Mouse (Mus musculus): ENCODE measurements around the gene Sowahb.
"Not testable (repeated sequence)": the region's sequence is repeated elsewhere in the genome, so short reads cannot be mapped to it uniquely, and the experiment has no call there.

Sowahb gene

DNA sequence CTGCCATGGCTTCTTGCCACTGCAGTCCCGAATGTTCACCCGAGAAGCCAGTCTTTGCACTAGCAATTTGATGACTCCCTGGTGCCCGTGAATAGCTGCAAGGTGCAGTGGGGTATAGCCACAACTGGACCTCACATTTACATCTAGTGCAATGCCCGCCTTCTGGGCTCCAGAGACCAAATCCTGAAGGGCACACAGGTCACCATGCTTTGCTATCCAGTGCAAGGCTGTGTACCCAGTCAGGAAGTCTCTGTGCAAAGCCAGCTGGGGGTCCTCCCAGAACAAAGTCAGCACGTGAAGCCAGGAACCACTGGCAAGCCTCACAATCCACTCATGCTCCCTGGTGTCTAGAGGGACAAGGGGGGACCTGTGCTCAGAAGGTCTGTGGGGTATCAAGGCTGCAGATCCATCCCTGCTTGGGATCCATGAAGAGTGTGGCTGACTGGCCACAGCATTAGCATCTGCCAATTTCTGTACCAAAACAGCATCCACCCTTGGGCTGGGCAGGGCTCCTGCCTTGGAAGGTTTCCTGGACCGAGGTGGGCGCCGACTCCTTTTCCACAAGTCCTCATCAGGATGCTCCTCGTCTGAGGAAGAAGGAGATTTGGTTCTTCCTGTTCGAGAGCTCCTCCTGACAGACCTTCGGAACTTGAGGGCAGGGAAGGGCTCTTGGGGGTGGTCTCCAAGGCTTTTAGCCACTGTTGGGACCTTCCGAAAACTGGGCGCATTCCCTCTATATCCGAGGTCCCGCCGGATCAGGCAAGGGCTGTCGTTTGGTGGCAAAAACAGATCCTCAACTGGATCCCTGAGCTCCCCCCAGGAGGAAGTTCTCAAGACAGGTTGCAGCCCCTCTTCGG is 1.8 kb downstream of the Sowahb start:
- no peak for DNase-seq (ENCODE audit: low read depth, low spot score)

DNA sequence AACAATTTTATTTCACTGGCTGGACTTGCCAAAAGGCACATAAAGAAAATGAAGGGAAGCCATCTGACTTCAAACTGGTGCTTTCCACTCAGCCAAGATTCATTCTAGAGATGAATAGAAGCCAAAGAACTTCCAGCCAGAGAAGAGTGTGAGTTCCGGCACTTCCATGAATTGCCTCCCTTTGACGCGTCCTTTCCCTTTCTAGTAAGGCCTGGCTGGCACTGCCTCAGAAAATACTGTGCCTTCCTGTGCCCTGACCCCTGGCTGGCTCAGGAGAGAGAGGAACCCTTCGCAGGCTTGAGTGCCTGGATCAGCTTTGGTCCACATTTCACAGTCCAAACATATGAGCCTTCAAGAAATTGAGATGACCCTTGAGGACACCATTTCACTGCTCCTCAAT is 2.8 kb downstream of the Sowahb start:
- DNase-seq (ENCODE audit: low read depth, low spot score), result no peak

DNA sequence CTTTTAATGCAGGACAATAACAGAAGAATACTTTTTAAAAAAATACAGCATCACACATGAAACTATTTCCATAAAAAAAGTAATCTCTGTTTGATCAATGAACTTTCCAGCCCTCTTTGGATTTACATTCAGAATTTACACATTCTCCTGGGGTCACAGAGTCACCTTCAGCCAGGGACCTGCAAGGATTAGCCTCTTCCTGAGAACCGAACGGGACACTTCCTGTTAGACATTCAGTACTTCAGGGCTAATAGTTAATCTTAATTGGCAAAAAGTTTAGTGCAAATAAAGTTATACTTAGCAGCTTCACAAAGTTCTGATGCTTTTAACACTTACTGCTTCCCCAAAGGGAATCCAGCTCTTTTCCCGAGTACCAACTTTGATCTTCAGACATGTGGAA is 3.5 kb downstream of the Sowahb start:
- no peak for DNase-seq (ENCODE audit: low read depth, low spot score)

DNA sequence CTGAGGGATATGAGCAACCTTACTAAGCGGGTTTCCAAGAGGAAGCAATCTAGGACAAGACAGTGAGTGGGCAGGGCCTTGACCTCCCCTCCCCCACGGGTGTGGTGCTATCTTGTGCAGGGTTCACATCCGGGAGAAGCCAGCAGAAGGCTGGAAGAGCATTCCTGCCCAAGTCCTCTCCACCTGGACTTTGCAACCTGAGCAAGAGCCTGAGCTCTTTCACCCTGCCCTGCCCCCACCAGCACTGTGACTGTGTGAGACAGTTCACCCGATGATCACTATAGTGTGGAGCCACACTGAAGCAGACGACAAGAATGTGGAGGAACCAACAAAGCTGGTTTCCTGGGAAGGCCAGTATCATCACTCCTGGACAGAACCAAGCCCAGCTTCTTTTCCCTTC is 4.7 kb downstream of the Sowahb start:
- no peak for DNase-seq (ENCODE audit: low read depth, low spot score)

DNA sequence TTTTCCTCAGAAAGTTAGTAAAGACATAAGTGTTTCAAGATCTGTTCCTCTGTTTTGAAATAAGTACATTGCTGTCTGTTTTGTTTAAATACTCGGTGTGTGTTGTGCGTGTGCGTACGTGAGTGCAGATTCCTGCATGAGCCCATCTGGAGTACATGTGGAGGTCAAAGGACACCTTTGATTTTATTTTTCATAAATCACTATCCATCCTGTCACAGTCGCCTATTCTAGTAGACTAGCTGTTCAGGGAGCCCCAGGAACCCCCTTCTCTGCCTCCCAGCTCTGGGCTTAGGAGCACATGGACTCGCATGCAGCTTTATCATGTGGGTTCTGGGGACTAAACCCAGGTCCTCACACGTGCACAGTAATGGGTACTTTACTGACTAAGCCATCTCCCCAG is 8.6 kb downstream of the Sowahb start:
- DNase-seq (ENCODE audit: low read depth, low spot score), result no peak

DNA sequence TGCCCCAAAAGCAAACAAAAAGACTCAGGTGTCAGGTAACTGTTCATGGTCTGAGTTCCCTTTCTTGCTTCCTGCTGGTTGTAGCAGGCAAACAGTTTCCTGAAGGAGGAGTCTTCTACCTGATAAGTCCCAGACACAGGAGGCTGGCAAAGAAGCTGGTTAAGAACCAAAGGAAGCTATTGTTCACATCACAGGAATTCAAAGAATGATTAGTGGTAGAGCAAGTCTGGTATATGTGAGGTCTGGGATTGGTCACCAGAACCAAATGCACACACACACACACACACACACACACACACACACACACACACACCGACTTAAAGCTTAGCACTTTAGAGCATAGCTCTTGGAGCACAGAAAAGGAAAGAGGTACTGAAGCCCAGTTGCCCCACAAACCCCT is 9.5 kb downstream of the Sowahb start:
- no peak for DNase-seq (ENCODE audit: low read depth, low spot score)

DNA sequence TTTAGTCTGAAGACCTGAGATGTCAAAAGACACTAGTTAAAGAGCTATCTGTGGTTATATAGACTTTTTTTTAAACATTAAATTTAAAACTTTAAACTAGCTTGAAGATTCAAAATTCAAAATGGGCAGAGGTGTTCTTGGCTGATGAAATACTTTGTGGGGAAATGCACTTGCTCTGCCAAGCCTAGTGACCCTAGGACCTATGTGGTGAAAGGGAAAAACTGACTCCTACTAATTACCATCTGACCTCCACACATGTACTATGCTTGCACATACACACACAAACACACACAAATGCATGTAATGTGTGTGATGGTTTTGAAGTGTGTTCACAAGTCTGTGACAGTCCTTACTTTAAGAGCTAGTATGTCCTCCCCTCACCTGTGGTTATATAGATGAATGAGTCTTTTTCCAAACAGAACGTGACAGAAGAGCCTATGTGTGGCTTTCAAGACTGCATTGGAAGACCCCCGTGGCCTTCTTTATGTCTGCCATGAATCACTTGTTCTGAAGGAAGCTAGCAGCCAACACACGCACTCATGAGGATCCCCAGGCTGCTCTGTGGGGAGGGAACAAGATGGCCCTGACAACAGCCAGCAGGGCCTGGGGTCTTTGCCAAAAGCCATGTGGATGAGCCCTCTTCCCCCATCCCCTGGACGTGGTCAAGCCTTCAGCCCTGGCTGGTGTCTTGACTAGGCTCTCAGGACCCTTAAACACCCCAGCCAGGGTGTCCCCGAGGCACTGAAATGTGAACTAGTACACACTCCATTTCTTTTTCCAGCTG is 11.5 kb downstream of the Sowahb start:
- DNase-seq (ENCODE audit: low read depth, low spot score), result no peak

DNA sequence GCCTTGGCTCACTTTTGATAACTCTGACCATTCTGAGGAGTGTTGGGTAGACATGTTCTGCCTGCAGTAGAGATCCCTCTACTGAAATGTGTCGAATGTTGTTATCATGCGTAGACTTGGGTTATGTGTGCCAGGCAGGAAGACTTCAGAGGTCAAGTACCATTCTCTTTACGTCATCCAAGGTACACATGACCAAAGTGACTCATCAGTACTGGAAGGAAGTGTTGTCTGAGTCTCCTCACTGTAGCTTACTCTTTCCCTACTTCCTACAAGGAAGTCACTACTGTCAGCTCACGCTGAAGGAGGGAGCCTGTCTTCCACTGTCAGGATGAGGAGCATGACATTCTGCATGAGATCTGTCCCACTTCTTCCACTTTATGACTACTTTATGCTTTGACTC is 12.2 kb downstream of the Sowahb start:
- no peak for DNase-seq (ENCODE audit: low read depth, low spot score)

DNA sequence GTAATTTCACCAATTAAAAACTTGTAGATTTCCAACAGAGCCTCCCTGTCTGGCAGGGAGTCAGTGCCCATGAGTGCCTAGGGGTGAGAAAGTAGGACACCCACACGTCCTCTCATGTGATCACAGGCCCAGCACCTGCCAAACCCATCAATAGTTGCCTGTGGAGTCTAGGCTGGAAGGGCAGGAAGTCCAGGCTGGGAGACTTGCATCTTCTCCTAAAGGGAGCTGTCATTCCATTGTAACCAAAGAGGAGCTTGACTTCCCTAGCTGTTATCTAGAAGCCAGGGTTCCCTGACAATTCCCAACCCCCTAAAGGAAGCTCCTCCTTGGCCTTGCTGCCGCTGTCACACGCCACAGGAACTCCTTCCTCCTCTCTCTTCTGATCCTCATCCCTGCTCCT is 14.0 kb downstream of the Sowahb start:
- DNase-seq (ENCODE audit: low read depth, low spot score), result no peak

DNA sequence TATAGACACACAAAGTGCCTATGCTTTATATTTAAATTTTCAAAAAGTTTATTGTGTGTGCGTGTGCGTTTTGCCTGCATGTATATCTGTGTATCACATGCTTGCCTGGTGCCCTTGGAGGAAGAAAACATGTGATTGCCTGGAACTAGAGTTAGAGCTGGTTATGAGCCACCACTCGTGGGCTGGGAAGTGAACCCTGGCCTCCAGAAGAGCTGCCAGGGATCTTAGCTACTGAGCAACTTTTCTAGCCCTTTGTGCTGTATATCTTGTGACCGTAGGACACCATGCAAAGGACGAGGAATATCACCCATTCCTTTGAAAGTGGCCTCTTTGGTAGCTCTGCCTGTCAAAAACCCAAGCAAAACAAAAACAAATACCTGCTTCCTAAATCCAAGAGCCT is 14.4 kb downstream of the Sowahb start:
- no peak for DNase-seq (ENCODE audit: low read depth, low spot score)

DNA sequence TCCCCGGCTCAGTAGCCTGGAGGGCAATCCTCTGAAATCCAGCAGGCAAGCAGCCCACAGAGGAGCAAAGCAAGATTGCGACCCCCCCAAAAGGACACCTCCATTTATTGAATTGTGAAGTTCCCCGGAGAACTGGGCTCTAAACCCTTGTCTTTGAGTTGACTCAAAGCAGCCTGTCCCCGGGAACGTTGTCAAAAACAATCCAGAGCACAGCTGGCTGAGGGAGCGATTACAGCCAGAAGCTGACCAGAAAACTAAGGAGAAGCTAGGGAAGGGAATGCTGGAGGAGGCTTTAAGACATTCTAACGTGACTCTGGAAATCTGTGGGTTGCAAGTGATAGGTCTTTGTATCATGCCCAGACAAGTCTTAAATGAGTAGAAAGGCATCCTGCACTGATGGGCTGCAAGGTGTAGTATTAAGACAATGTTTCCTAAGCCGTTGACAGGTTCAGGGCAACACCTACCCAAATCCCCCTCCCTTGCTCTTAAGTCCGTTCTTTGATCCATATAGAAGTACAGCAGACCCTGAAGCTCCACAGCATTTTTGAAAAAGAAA is 17.6 kb downstream of the Sowahb start:
- no peak for DNase-seq (ENCODE audit: low read depth, low spot score)

DNA sequence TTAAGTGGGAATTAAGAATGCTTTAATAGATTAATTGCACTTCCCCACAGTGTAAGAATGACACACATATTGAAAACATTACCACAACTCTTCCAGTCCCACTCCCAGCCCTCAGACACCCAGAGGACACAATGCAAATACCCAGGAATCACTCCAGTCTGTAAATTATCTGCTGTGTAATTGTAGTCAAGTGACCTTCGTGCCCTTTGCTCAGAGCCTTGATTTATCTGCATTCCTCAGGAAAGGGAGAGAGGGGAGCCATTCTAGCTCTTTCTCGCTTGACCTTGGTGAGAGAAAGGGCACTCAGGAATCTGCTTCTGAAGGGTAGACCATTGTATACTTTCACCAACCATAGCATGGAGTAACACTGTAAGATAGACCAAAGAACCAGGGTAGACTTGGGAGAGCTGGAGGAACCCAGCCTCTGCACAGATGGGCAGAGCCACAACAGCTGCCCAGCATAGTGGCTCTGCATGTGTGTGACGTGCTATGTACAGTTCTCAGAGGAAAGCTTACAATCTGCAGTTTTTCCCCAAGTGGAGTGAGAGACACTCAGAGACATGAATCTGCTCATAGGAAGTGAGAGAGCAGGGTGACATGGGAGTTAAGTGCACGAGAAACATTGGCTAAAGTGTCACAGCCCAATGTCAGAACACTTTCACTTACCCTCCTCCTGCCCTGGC is 18.2 kb downstream of the Sowahb start:
- no peak for DNase-seq (ENCODE audit: low read depth, low spot score)

DNA sequence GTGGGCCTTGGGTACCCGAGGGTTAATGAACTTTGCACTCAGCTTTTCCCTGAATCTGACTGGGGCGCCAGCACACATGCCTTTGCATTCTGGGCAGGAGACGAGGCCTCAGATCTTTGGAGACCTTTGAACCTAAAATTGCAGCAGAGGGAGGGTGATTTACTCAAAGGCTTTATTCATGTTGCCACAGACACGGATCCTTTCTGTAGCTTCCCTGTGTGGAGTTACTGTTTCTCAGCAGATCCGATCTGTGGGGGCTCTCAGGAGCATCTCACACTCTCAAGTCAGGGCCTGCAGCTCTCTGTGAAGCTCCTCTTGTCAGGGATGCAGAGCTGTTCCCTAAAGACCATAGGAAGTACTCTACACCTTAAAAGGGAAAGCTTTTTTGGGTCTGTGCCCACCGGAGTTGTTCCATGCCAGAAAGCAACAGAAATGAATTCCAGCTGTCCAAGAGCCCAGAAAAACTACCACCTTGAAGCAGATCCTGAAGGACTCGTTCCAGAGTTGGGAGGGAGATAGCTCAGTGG is 20.0 kb downstream of the Sowahb start:
- DNase-seq (ENCODE audit: low read depth, low spot score), result no peak

DNA sequence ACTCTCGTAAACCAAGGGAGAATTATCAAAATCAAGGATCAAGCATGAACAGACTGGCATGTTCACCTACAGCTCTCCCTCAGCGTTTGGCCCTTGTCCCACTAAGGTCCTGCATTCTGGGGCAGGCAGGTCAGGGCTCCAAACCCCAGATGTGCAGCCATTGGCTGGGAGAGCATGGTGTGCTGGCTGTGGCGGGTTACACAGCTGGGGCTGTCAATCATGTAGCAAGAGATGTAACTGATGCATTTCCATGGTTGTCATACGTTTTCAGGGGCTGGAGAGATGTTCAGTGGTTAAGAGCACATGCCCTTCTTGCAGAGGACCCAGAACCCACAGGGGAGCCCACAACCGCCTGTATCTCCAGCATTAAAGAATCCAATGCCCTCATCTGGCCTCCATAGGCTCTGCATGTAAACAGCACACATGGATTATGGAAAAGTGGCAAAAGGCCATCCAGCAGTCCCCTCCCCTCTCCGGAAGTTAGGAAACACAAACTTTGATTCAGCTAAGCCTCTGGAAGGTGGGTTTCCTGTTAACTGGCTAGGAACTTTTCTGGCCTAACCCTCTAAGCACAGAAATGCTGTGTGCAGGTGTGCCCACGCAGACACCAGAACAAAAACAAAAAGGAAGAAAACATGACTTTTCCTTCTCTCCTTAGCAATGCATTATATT is 22.6 kb downstream of the Sowahb start:
- no peak for DNase-seq (ENCODE audit: low read depth, low spot score)

DNA sequence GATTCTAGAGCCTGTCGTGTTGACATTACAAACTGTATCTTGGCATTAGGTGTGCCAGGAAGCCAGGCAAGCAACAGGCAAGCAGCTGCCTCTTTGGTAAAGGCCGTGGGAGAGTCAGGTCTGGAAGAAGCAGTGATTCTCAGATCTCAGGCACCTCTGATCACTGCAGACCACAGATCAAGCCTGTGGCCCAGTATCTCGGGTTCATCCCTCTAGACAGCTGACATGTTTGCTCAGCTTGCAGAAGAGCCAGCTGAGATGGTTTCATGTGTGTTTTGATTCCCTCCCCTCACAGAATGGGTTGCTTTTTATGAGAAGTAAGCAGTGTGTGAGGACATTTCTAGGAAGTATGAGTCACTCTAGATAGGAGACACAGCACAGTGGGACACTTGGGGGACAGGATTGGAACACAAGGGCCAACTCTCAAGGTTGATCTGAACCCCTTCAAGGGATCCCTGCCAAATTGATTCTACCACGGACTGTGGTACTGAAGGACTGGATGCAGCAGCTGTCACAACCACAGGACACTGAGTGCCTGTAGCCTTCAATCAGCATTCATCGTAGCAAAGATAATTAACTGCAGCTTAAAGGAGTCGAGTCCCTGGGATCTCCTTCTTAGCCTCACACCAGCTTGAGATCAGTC is 24.7 kb downstream of the Sowahb start:
- DNase-seq (ENCODE audit: low read depth, low spot score), result no peak

DNA sequence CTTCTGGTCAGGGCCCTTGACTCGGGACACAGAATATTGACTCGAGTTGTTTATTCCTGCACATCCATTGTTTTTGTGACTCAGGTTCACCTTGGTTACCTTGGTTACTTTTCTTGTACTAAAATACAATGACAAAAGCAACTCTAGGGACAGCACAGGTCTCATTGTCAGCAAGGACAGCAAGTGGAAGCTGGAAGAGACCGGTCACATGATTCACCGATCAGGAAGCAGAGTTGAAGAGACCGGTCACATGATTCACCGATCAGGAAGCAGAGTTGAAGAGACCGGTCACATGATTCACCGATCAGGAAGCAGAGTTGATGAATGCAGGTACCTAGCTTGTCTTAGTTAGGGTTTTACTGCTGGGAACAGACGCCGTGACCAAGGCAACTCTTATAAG is 25.6 kb downstream of the Sowahb start:
- not testable (repeated sequence) for DNase-seq (ENCODE audit: low read depth, low spot score)

DNA sequence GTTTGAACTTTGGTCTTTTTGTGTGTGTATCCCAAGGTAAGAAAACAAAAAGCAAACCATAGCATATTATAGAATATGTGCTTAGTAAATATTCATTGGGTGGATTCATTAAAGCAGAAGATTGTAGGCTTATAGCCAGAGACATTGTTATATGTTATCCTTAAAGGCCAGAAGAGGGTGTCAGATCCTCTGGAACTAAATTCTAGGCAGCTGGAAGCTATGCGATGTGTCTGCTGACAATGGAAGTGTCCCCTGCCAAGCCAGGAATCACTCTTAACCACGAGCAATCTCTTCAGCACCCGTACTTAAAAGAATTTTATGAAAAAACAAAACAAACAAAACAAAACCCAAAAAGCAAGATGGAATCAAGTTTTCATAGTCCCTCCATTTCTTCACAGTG is 27.1 kb downstream of the Sowahb start:
- no peak for DNase-seq (ENCODE audit: low read depth, low spot score)

DNA sequence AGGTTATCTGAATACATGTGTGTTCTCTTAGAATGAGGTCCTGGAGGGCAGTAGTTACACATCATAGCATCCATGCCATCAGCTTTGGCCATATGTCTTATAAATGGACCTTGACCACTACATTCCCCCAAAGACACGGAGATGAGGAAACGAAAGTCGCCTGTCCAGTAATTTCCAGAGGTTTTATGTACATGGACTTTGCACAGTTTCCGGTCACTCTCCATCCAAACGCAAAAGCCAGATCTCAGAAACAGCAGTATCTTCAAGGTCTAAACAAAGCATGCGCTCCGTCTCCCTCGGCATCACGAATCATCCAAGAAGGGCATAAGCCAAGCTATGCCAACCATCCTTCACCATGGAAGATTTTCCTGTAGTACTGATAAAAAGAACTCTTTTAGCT is 36.6 kb downstream of the Sowahb start:
- no peak for DNase-seq (ENCODE audit: low read depth, low spot score)

DNA sequence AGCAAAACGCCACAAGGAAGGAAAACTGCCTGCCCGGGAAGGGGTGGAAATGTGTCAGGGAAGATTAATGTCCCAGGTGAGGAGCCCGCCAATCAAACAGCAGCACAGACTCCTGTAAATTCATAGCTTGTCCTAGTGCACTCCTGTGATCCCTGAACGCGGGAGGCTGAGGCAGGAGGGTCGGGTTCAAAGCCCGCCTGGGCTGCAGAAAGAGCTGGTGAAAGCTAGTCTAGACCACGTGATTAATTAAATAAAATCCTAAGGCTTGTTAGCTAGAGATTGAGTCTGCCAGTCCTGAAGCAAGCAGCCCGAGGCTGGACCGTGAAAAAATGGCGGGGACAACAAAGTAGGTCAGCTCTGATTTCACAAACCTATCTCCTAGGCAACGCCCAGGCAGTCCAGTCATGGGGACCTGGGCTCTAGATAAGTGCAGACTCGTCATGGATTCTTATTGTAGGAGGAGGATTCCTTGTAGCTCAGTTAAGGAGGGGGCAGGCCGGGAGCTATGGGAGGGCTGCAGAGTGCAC is 38.9 kb downstream of the Sowahb start:
- DNase-seq (ENCODE audit: low read depth, low spot score), result no peak

DNA sequence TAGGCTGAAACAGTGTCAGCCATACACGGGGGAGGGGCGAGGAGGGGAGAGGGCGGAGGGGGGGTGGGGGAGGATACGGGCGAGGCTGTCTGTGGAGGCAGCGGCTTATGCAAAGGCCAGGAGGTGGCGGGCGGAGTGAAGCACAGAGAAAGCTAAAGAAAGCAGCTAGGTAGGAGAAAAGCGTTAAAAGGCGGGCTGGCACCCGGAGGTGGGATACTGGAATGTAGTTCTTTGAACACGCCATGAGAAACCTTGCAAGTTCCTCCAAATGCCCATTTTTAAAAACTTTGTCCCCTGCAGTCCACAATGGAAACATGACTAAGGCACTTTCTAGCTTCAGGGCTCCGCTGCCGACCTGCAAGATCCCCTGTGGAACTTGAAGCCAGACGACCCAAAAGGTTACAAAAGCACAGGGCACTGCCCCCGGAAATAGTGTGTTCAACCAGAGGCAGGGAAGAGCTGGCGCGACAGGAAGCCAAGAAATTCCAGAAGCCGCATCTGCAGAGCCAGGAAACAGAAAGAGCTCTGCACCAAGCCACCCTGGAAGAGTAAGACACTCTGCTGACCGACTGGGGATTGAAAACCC is 39.5 kb downstream of the Sowahb start:
- peak; percentile 43 for DNase-seq (ENCODE audit: low read depth, low spot score)

All from forelimb bud, embryonic 11.5 days (tissue).